Mouse (Mus musculus) left cerebral cortex, adult 11 months (tissue): Measurements from ENCODE around the gene Nlgn1.

Source experiments
- DNase-seq: peaks from one replicate; pipeline ENCODE4 v3.0.0; 2022; ENCODE audit warnings: low spot score

Nlgn1 gene

GRCm38 (mm10) chr3:26332400-26333238, at the start of gene Nlgn1:
Gene Nlgn1 (minus strand): TSS chr3:26332460.
- DNase-seq: no peak

DNA sequence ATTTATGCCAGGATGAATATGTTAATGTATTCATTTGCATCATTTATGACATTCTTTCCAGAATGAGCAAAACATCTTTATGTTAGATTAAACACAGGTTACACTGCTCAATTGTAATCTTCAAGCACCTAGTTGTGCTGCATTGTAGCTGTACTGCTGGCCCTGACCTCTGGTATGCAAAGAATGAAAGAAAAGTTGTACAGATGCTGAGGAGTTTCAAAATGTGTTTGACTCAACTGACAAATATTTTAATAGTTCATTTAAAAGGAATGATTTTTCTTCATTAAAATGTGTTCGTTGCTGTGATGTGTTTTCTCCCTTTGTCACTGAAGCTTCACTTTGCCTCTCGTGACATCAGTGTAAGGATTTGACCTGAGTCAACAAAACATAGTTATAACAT, 46.0 kb upstream of the Nlgn1 start:
- DNase-seq: no peak

GRCm38 (mm10) chr3:26355082-26355481, 22.8 kb upstream of the Nlgn1 start:
- DNase-seq: no peak

GRCm38 (mm10) chr3:26354483-26355030, 22.3 kb upstream of the Nlgn1 start:
- no peak for DNase-seq

- DNase-seq: no peak
Observed at GRCm38 (mm10) chr3:26337495-26337894, 5.2 kb upstream of the Nlgn1 start.

GRCm38 (mm10) chr3:26333239-26333811, 1.1 kb upstream of the Nlgn1 start:
- DNase-seq: peak; percentile 54

DNA sequence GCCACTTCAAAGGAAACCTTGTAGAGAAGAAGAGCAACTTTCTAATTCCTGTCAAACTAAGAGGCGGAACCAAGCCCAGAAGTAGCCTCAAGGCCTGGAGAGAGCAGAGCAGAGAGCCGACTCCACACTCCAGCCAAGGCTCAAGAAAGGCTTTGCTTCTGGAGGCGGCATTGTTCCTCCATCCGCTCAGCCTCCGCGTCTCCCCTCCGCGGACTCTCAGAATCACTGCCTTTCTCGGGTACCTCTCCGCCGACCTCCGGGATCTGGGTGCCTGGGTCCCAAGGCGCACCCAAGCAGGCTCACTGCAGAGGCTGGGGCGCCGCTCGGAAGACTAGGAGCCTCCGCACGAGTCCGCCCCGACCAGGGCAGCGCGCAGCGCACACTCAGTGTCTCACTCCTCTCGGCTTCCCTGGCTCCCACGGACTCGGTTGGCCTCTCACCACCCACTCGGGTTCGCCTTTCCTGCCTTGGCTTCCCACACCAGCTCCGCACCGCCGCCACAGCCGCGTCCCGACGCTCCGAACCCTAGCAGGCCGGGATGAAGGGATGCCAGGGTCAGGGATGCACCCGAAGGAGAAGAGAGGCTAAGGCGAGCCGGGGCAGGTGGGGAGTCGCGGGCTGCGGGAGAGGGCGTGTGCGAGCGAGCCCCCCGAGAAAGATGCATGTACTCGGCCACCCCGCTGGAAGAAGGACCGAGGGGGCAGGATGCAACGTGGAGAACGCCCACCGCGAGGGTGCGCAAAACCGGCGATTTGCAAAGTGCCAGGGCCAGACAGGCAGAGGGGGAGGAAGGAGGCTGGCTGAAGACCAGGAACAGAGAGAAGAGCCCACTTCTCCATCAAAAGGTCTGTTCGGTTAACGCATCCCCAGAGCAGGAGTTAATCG, 841 bp downstream of the Nlgn1 start:
- DNase-seq: no peak

- no peak for DNase-seq
Observed at GRCm38 (mm10) chr3:26330863-26331176, 1.4 kb downstream of the Nlgn1 start.

DNA sequence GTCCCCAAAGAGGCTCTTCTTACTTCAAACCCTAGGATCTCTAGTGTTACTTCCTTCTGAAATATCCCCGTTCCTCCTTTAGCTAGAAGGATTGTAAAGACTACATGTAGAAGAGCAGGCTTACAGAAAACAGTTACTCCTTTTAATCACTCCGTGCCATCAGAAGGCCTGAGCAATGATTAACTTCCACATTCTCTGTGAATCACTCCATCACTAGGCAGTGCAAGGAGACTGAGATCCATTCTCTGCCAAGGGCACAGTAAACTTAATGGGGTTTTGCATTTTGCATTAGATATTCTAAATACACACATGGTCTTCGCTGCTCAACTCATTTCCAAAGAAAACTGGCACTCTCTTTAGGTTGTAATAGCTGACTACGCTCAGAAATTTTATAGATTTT, 2.2 kb downstream of the Nlgn1 start:
- no peak for DNase-seq

DNA sequence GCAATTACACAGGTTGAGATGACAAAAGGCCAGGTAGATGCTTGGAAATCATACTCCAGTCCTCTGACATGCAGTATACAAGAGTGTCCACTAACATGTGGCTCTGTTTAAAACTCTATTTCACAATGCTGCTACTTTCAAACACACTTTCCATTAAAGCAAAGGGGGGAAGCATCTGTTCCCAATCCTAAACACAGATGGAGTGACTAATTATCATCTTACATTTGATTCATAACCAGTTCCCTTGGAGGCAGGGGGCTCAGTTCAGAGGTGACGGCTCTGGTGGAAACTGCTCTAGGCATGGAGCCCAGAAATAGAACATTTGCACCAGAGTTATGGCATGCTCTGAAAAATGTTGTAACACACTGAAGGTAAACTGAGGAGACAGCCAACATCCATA, 7.8 kb downstream of the Nlgn1 start:
- no peak for DNase-seq

- DNase-seq: peak; percentile 30
Observed at GRCm38 (mm10) chr3:26317397-26317796, 14.9 kb downstream of the Nlgn1 start.

DNA sequence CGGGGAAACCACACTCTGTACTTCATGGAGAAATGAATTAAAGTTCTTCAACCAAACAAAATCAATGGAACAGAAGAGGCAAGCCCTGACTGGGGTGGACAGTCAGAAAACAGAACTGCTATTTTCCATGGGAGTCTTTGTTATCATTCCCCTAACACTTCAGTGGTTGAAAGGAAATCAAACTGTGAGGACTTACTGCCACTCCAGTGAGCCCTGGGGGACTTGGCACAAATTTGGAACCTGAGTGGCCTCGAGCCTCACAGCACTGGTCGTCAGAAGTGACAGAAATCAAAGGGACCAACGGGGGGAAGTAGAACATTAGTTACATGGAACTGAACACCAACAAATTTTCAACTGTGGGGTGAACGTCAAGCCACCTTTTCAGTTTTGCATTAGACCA, 34.4 kb downstream of the Nlgn1 start:
- DNase-seq: no peak

DNA sequence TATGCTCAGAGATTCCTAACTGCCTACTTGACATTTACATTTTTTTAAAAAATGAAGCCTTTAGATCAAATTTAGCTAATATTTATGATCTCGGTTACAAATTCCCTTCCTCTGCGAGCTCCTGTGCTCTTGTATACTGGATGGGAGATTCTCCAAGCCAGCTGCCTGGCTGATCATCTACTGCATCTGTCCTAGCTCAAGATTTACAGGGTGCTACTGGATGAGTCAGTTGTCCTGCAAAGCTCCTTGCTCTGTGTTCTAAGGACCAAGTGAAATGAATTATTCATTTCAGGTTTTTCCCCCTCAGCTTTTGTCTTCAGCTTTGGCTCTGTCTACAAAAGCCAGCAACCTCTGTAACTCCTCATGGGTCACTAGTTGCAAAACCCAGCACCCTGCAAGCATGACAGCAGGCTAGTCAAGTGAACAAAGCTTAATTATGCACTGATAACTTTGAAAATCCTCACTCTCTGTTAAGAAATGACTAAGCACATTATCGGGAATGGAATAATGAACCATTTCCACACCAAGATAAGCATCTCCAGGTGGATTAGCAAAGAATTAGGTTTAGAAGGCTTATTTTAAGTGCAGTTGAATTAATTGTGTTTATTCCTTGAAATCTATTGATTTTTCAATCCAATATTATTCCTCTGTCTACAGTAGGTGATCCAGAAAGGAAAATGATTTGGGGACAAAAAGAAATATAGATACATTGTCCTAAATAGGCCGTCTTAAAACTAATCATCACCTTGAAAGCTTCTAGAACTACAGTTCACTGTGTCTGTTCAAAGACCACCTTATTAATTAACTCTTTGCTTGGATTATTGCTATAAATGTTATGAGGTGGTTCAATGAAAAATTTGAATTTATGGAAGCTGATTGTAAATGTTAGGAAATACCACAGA, 61.1 kb downstream of the Nlgn1 start:
- no peak for DNase-seq

DNA sequence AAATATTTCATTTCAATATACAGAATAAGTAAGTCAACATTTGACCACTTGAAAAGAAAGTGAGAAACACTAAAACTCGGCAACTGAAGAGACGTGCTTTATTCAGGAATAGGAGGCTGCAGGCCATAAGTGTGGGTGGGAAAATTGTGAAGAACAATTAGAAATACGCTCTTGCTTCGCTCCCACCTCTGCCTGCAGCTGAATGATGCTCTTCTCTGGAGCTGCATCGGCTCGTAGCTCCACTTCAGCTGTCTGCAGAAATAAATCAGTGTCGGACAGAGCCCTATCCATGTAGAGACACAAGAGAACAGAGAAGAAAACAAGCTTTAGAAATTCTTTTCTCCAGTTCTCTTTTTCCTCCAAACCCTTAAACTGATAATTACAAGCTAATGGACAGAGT, 85.7 kb downstream of the Nlgn1 start:
- DNase-seq: no peak

DNA sequence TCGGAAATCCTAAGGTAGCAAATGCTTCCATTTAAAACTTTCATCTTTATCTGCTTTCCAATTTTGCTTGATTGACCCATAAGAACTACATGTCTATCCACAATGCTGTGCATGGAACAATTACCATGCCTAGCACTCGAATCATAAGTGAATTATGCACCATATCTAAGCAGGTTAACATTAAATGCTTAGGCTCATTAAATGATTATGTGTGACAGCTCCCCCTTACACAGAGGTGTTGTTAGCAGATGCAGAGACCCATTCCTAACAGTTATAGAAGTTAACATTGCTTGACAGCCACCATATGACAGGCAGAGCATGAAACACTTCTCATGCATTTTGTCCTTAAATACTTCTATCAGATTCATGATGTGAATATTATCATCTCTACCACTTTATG, 89.0 kb downstream of the Nlgn1 start:
- DNase-seq: no peak

- DNase-seq: peak; percentile 61
Observed at GRCm38 (mm10) chr3:26230006-26230405, 102.3 kb downstream of the Nlgn1 start.

DNA sequence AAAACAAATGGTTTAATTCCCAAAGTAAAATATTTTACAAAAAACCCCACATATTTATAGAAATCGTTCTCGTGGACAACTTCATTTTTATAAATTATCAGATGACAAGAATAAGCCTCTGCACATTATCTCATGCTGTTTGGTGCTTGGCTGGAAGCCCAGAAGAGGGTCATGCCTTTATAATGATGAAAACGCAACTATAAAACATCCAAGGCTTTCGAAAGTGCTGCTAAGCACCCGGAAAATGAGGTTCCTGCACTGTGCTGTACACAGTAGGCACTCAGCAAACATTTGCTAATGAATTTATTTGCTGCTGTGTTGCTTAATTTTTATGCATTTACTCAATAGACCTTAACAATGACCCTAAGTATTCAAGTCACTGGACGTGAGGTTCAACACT, 103.4 kb downstream of the Nlgn1 start:
- DNase-seq: no peak

DNA sequence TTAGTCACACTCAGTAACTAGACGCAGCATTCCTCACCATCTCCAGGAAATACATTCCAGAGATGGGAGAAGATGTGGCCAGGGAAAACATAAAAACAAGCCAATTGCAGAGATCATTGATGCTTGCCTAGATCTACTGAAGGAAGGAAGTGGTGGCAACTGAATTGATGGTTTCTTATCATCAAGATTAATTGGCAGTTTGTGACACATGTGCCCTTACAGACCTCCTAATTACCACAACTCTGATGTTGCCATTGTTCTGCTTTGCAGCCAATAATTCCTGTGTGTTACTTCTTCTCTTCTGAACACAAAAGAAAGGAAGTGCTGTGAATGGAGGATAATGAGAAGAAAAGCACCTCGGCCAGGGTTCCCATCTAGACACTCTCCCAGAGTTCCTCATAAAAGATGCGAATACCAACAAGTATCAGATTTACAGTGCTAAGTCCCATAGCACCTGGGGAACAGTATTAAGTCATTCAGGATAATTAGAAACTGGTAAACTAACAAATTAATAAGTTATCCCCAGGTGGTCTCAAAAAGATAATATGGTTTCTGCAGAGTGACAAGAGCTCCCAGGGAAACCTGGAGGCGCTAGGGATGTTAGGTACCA, 104.0 kb downstream of the Nlgn1 start:
- no peak for DNase-seq

DNA sequence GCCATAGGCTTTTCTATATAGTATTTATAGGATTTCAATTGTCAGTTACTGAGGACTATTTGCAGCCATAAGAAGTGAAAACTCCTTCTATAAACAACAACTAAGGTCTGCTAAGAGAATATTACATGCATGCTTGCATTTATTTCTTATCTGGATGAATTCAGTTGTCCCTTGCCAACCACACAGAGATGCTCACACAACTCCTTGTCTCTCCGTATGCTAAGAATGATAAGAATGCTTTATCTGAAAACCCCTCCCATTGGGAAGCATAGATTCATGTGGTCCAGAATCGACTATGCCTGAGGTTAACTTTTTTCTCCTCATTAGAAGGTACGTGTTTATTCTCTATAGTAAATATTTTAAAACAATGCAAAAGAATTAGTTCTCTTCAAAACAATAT, 108.8 kb downstream of the Nlgn1 start:
- no peak for DNase-seq

GRCm38 (mm10) chr3:26216231-26216630, 116.0 kb downstream of the Nlgn1 start:
- DNase-seq: no peak

DNA sequence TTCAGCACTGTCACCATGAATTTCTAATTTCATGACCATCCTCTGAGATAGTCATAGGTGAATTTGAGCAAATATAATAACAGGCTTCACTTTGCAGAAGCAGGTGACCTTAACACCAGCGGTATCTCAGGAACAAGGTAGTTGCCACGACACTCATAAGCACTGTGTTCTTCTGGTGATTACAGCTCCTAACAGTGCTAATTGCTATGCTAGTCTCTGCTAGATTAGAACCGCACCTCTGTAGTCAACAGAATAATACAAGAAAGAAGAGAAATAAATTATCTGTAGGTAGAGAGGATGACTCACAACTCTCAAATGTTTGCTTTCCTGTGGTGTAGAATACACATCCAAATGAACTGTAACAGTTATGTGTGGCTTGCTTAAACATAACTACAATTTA, 129.6 kb downstream of the Nlgn1 start:
- no peak for DNase-seq
